Mouse (Mus musculus) heart, postnatal 36 days (tissue): ENCODE results near the gene Cxadr. TPM values are rescaled to one million over a fixed set of nuclear protein-coding genes. Genes with fewer than 3 reads are reported as not detected.

Experiments
- DNase-seq, 2 experiments: peaks; one replicate each; pipeline ENCODE4 v3.0.0; 2021 to 2022
- intact Hi-C: fragments of 180-260 bp; cut with DNase I; formaldehyde crosslinking; loops from one replicate; pipeline ENCODE4 v1.15.1; 2025
- total RNA-seq, 2 experiments: library from RNA; stranded (reverse); gene quantifications; 2 replicates each; pipeline ENCODE4 v1.2.3; 2021

Cxadr gene
- total RNA-seq, 2 experiments from 2014 or later: 50.3 to 50.7 TPM

GRCm38 (mm10) chr16:78302678-78303050 lies 1.4 kb downstream of the Cxadr start:
- intact Hi-C loops: loop anchor here (5.0 kb wide), 1 partner anchor 35 kb away; no protein-coding TSS in a partner anchor
- DNase-seq: no peak

GRCm38 (mm10) chr16:78305606-78306100 lies 4.4 kb downstream of the Cxadr start:
- no peak for DNase-seq
- intact Hi-C loops: no loop called here

- DNase-seq: no peak
- intact Hi-C loops: no loop called here
Measured at GRCm38 (mm10) chr16:78306606-78307005, 5.3 kb downstream of the Cxadr start.

- no peak for DNase-seq
- intact Hi-C loops: no loop called here
Measured at GRCm38 (mm10) chr16:78307476-78308192, 6.3 kb downstream of the Cxadr start.

- no peak for DNase-seq
- intact Hi-C loops: no loop called here
Measured at GRCm38 (mm10) chr16:78309258-78309657, 8.0 kb downstream of the Cxadr start.

GRCm38 (mm10) chr16:78313135-78313887 lies 12.0 kb downstream of the Cxadr start:
- intact Hi-C loops: no loop called here
- no peak for DNase-seq

GRCm38 (mm10) chr16:78314026-78314425 lies 12.7 kb downstream of the Cxadr start:
- intact Hi-C loops: no loop called here
- no peak for DNase-seq

GRCm38 (mm10) chr16:78316849-78317248 lies 15.6 kb downstream of the Cxadr start:
- DNase-seq: peak; percentile 51 to 63
- intact Hi-C loops: loop anchor here (1.0 kb wide), 1 partner anchor 118 kb away; no protein-coding TSS in a partner anchor

GRCm38 (mm10) chr16:78317960-78318359 lies 16.7 kb downstream of the Cxadr start:
- DNase-seq: no peak

GRCm38 (mm10) chr16:78319711-78320110 lies 18.4 kb downstream of the Cxadr start:
- no peak for DNase-seq
- intact Hi-C loops: no loop called here

More at GRCm38 (mm10) chr16:78317960-78318359, 16.7 kb downstream of the Cxadr start:
- intact Hi-C loops: loop anchor here (1.0 kb wide), 1 partner anchor 119 kb away; no protein-coding TSS in a partner anchor

GRCm38 (mm10) chr16:78321559-78321958 lies 20.3 kb downstream of the Cxadr start:
- intact Hi-C loops: no loop called here

GRCm38 (mm10) chr16:78322140-78322539 lies 20.9 kb downstream of the Cxadr start:
- DNase-seq: no peak
- intact Hi-C loops: no loop called here

More at GRCm38 (mm10) chr16:78321559-78321958, 20.3 kb downstream of the Cxadr start:
- no peak for DNase-seq

- intact Hi-C loops: no loop called here
Measured at GRCm38 (mm10) chr16:78325972-78326848, 24.9 kb downstream of the Cxadr start.

GRCm38 (mm10) chr16:78327562-78327961 lies 26.3 kb downstream of the Cxadr start:
- DNase-seq: no peak
- intact Hi-C loops: no loop called here

More at GRCm38 (mm10) chr16:78325972-78326848, 24.9 kb downstream of the Cxadr start:
- no peak for DNase-seq

- intact Hi-C loops: no loop called here
- no peak for DNase-seq
Measured at GRCm38 (mm10) chr16:78327999-78328398, 26.7 kb downstream of the Cxadr start.

- no peak for DNase-seq
- intact Hi-C loops: no loop called here
Measured at GRCm38 (mm10) chr16:78337226-78337625, 35.9 kb downstream of the Cxadr start.

GRCm38 (mm10) chr16:78341356-78341755 lies 40.1 kb downstream of the Cxadr start:
- no peak for DNase-seq
- intact Hi-C loops: loop anchor here (10.0 kb wide), 1 partner anchor 1217 kb away; no protein-coding TSS in a partner anchor

- no peak for DNase-seq
- intact Hi-C loops: loop anchor here (10.0 kb wide), 1 partner anchor 1218 kb away; no protein-coding TSS in a partner anchor
Measured at GRCm38 (mm10) chr16:78342767-78343166, 41.5 kb downstream of the Cxadr start.

GRCm38 (mm10) chr16:78343792-78344191 lies 42.5 kb downstream of the Cxadr start:
- intact Hi-C loops: loop anchor here (10.0 kb wide), 1 partner anchor 1219 kb away; no protein-coding TSS in a partner anchor
- DNase-seq: no peak

GRCm38 (mm10) chr16:78346662-78347327 lies 45.5 kb downstream of the Cxadr start:
- no peak for DNase-seq
- intact Hi-C loops: loop anchor here (1.0 to 10.0 kb wide), 2 partner anchors 147 to 1222 kb away; no protein-coding TSS in a partner anchor
